Mouse (Mus musculus): ENCODE measurements at regions not wholly inside any gene's neighbourhood (a gene's known extent, or its start where the extent isn't known, plus 50 kb on each side); places are given as distances from the start of the nearest gene placed in this dataset.

GRCm38 (mm10) chr14:99366281-99366987 lies 67.9 kb downstream of the Klf5 start:
- ATAC-seq (ENCODE audit: borderline replicate concordance, extremely low read depth, low FRiP score, low TSS enrichment) = no peak; the same call in 1 of the 2 replicates
- Histone ChIP-seq H3K36me3 (no peaks in the 10 kb centered on the region), H3K9ac (no peak overlapping the region), H3K4me3 (no peak overlapping the region), H3K4me1 (no peaks in the 10 kb centered on the region), H3K27ac (peak overlapping the region; percentile 42), H3K4me2 (peak overlapping the region; percentile 34), H3K9me3 (no peaks in the 10 kb centered on the region), H3K27me3 (no peaks in the 10 kb centered on the region)
- 52% methylated on average over 21 of the region's 21 CpGs for WGBS

GRCm38 (mm10) chr14:99366996-99367555 lies 68.6 kb downstream of the Klf5 start:
- 55% methylated on average over 11 of the region's 11 CpGs for whole genome bisulfite sequencing
- no peak overlapping the region for H3K27ac ChIP-seq
- no peak for ATAC-seq (ENCODE audit: borderline replicate concordance, extremely low read depth, low FRiP score, low TSS enrichment)

GRCm38 (mm10) chr14:99369366-99369765 lies 70.9 kb downstream of the Klf5 start:
- no peaks in the 10 kb centered on the region for H3K9me3 ChIP-seq
- H3K27me3 ChIP-seq = no peaks in the 10 kb centered on the region
- 76% methylated on average over 5 of the region's 5 CpGs for WGBS
- H3K4me1 ChIP-seq = no peaks in the 10 kb centered on the region
- H3K27ac ChIP-seq = no peak overlapping the region
- H3K36me3 ChIP-seq = no peaks in the 10 kb centered on the region
- H3K4me2 ChIP-seq = no peak overlapping the region
- ATAC-seq (ENCODE audit: borderline replicate concordance, extremely low read depth, low FRiP score, low TSS enrichment) = no peak
- no peak overlapping the region for H3K4me3 ChIP-seq
- H3K9ac ChIP-seq = no peak overlapping the region

More at GRCm38 (mm10) chr14:99366996-99367555, 68.6 kb downstream of the Klf5 start:
- H3K36me3 ChIP-seq = no peaks in the 10 kb centered on the region
- H3K4me1 ChIP-seq = no peaks in the 10 kb centered on the region
- no peaks in the 10 kb centered on the region for H3K27me3 ChIP-seq
- no peak overlapping the region for H3K9ac ChIP-seq
- H3K4me2 ChIP-seq = no peak overlapping the region
- no peak overlapping the region for H3K4me3 ChIP-seq
- no peaks in the 10 kb centered on the region for H3K9me3 ChIP-seq

GRCm38 (mm10) chr14:99373682-99374081 lies 75.2 kb downstream of the Klf5 start:
- Histone ChIP-seq H3K4me1 (no peaks in the 10 kb centered on the region), H3K36me3 (no peaks in the 10 kb centered on the region), H3K4me3 (no peak overlapping the region), H3K4me2 (no peak overlapping the region), H3K27me3 (no peaks in the 10 kb centered on the region), H3K9ac (no peak overlapping the region), H3K9me3 (no peaks in the 10 kb centered on the region), H3K27ac (no peak overlapping the region)
- 57% methylated on average over 4 of the region's 4 CpGs for WGBS
- ATAC-seq (ENCODE audit: borderline replicate concordance, extremely low read depth, low FRiP score, low TSS enrichment) = no peak

GRCm38 (mm10) chr14:99375040-99375610 lies 76.6 kb downstream of the Klf5 start:
- 41% methylated on average over 5 of the region's 5 CpGs for WGBS

GRCm38 (mm10) chr14:99376652-99377502 lies 78.4 kb downstream of the Klf5 start:
- 69% methylated on average over 11 of the region's 11 CpGs for WGBS
- ATAC-seq (ENCODE audit: borderline replicate concordance, extremely low read depth, low FRiP score, low TSS enrichment) = no peak

More at GRCm38 (mm10) chr14:99375040-99375610, 76.6 kb downstream of the Klf5 start:
- Histone ChIP-seq H3K4me1 (no peaks in the 10 kb centered on the region), H3K27ac (no peak overlapping the region), H3K27me3 (no peaks in the 10 kb centered on the region), H3K9me3 (no peaks in the 10 kb centered on the region), H3K36me3 (no peaks in the 10 kb centered on the region), H3K9ac (no peak overlapping the region), H3K4me2 (no peak overlapping the region), H3K4me3 (no peak overlapping the region)
- no peak for ATAC-seq (ENCODE audit: borderline replicate concordance, extremely low read depth, low FRiP score, low TSS enrichment)

GRCm38 (mm10) chr14:99381262-99382017 lies 82.9 kb downstream of the Klf5 start:
- peak; percentile 69; the same call in 1 of the 2 replicates for ATAC-seq (ENCODE audit: borderline replicate concordance, extremely low read depth, low FRiP score, low TSS enrichment)
- 58% methylated on average over 10 of the region's 10 CpGs for WGBS
- no peak overlapping the region for H3K4me2 ChIP-seq

More at GRCm38 (mm10) chr14:99376652-99377502, 78.4 kb downstream of the Klf5 start:
- Histone ChIP-seq H3K4me1 (no peaks in the 10 kb centered on the region), H3K4me3 (no peak overlapping the region), H3K9ac (no peak overlapping the region), H3K36me3 (no peaks in the 10 kb centered on the region), H3K27me3 (no peaks in the 10 kb centered on the region), H3K4me2 (no peak overlapping the region), H3K9me3 (no peaks in the 10 kb centered on the region), H3K27ac (no peak overlapping the region)

GRCm38 (mm10) chr14:99382051-99382450 lies 83.6 kb downstream of the Klf5 start:
- WGBS = 53% methylated on average over 5 of the region's 5 CpGs
- no peak overlapping the region for H3K4me2 ChIP-seq
- H3K4me1 ChIP-seq = no peaks in the 10 kb centered on the region
- no peak overlapping the region for H3K9ac ChIP-seq
- H3K27ac ChIP-seq = no peak overlapping the region
- ATAC-seq (ENCODE audit: borderline replicate concordance, extremely low read depth, low FRiP score, low TSS enrichment) = no peak
- H3K27me3 ChIP-seq = no peaks in the 10 kb centered on the region
- no peaks in the 10 kb centered on the region for H3K36me3 ChIP-seq
- no peaks in the 10 kb centered on the region for H3K9me3 ChIP-seq
- H3K4me3 ChIP-seq = no peak overlapping the region

More at GRCm38 (mm10) chr14:99381262-99382017, 82.9 kb downstream of the Klf5 start:
- Histone ChIP-seq H3K27ac (no peak overlapping the region), H3K4me3 (no peak overlapping the region), H3K9me3 (no peaks in the 10 kb centered on the region), H3K27me3 (no peaks in the 10 kb centered on the region), H3K4me1 (no peaks in the 10 kb centered on the region), H3K9ac (no peak overlapping the region), H3K36me3 (no peaks in the 10 kb centered on the region)

GRCm38 (mm10) chr14:99383170-99383569 lies 84.7 kb downstream of the Klf5 start:
- Histone ChIP-seq H3K4me2 (no peak overlapping the region), H3K4me1 (no peaks in the 10 kb centered on the region), H3K9ac (no peak overlapping the region), H3K27me3 (no peaks in the 10 kb centered on the region), H3K27ac (no peak overlapping the region), H3K4me3 (no peak overlapping the region), H3K36me3 (no peaks in the 10 kb centered on the region), H3K9me3 (no peaks in the 10 kb centered on the region)
- no peak for ATAC-seq (ENCODE audit: borderline replicate concordance, extremely low read depth, low FRiP score, low TSS enrichment)
- 88% methylated on average over 6 of the region's 6 CpGs for WGBS

- H3K27ac ChIP-seq = no peak overlapping the region
Measured at GRCm38 (mm10) chr14:99387581-99387980, 89.1 kb downstream of the Klf5 start.

GRCm38 (mm10) chr14:99389306-99389705 lies 90.8 kb downstream of the Klf5 start:
- H3K27ac ChIP-seq = no peak overlapping the region
- ATAC-seq (ENCODE audit: borderline replicate concordance, extremely low read depth, low FRiP score, low TSS enrichment) = no peak
- no peaks in the 10 kb centered on the region for H3K4me1 ChIP-seq
- no peak overlapping the region for H3K4me3 ChIP-seq
- H3K9me3 ChIP-seq = no peaks in the 10 kb centered on the region
- WGBS = 62% methylated on average over 5 of the region's 5 CpGs
- no peak overlapping the region for H3K9ac ChIP-seq
- no peak overlapping the region for H3K4me2 ChIP-seq
- no peaks in the 10 kb centered on the region for H3K27me3 ChIP-seq
- no peaks in the 10 kb centered on the region for H3K36me3 ChIP-seq

More at GRCm38 (mm10) chr14:99387581-99387980, 89.1 kb downstream of the Klf5 start:
- Histone ChIP-seq H3K27me3 (no peaks in the 10 kb centered on the region), H3K36me3 (no peaks in the 10 kb centered on the region), H3K4me1 (no peaks in the 10 kb centered on the region), H3K9me3 (no peaks in the 10 kb centered on the region), H3K4me3 (no peak overlapping the region), H3K4me2 (no peak overlapping the region), H3K9ac (no peak overlapping the region)
- no peak for ATAC-seq (ENCODE audit: borderline replicate concordance, extremely low read depth, low FRiP score, low TSS enrichment)
- 92% methylated on average over 6 of the region's 6 CpGs for WGBS
